Mouse (Mus musculus): ENCODE measurements around the gene Trabd. TPM values are rescaled to one million over a fixed set of nuclear protein-coding genes. Genes with fewer than 3 reads are reported as not detected.
A peak's percentile ranks its signal among the peaks of the same experiment; 100 is the strongest.

The Trabd gene
- polyA plus RNA-seq, 1 experiment from 2014 or later = 39.5 TPM

DNA sequence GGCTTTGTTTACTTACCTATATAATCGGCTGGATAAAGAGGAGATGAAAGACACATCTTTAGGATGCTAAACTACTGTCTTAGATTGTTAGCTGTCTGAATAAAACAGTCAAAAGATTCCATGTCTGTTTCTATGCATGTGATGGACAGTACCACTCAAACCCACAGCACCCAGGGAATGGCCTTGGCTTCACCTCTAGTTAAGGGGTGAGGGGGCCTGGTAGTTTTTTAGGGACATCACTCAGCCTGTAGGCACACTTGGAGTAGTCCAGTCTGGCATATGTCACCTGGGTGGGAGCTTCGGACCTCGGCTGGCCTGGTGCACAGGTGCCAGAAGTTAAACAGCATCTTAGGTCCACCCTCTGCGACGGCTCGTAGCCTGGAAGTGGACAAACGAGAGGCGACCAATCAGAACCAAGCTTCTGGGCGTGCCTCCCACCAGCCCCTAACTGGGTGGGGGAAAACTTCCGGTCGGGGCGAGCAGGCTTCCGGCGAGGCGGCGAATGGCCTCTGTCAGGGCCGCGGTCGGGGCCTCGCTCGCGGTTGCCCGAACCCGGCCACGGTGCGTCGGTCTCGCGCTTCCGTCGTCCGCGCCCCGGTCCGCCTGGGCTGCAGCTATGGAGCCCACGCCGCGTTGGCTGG lies 13.8 kb downstream of the Trabd start, which contains the start of gene Selenoo:
Selenoo (plus strand) TSS at position 478 of the 641 bp plus-strand sequence.
- H3K27me3 ChIP-seq = no peaks in the 10 kb centered on the region
- peak within 1 kb of the TSS; percentile 88 for H3K27ac ChIP-seq
- peak within 1 kb of the TSS; percentile 96 for H3K9ac ChIP-seq
- peak within 1 kb of the TSS; percentile 97 for H3K4me2 ChIP-seq
- H3K4me3 ChIP-seq = peak within 1 kb of the TSS; percentile 71
- peaks cover 29% of the 10 kb centered on the region for H3K4me1 ChIP-seq (replicated peaks)
- H3K36me3 ChIP-seq = peaks cover 56% of the 10 kb centered on the region
- H3K9me3 ChIP-seq = no peaks in the 10 kb centered on the region
- peak; percentile 94 for ATAC-seq (ENCODE audit: low FRiP score)
- WGBS = 2% methylated on average over 36 of the region's 38 CpGs

DNA sequence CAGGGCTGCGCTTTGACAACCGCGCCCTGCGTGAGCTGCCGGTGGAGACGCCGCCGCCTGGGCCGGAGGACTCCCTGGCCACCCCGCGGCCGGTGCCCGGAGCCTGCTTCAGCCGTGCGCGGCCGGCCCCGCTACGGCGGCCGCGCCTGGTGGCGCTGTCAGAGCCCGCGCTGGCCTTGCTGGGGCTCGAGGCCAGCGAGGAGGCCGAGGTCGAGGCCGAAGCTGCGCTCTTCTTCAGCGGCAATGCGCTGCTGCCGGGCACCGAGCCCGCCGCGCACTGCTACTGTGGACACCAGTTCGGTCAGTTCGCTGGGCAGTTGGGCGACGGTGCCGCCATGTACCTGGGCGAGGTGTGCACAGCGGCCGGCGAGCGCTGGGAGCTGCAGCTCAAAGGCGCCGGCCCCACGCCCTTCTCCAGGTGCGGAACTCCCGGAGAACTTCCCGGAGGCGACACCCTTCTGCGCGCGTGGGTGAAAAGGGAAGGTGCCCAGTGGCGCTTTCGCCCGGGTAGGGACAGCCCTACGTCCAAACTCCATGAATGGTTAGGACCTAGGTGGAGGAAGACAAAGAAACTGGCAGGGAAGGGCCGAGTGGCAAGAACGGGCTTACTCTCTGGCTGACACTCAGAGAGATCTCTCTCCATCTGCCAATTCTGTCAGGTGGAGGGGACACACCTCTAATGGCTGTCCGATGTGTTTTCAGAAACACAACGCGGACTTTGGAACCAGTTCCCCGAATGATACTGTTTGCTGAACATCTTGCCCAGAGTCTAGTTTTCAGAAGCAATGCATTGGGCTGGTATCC lies 14.5 kb downstream of the Trabd start:
- Histone ChIP-seq H3K9ac (peak overlapping the region; percentile 96), H3K27ac (peak overlapping the region; percentile 88), H3K4me2 (peak overlapping the region; percentile 97), H3K9me3 (no peaks in the 10 kb centered on the region), H3K4me3 (peak overlapping the region; percentile 71), H3K36me3 (peaks cover 56% of the 10 kb centered on the region), H3K4me1 (replicated peaks) (peaks cover 29% of the 10 kb centered on the region), H3K27me3 (no peaks in the 10 kb centered on the region)
- 4% methylated on average over 68 of the region's 68 CpGs for WGBS
- peak; percentile 68 for ATAC-seq (ENCODE audit: low FRiP score)

DNA sequence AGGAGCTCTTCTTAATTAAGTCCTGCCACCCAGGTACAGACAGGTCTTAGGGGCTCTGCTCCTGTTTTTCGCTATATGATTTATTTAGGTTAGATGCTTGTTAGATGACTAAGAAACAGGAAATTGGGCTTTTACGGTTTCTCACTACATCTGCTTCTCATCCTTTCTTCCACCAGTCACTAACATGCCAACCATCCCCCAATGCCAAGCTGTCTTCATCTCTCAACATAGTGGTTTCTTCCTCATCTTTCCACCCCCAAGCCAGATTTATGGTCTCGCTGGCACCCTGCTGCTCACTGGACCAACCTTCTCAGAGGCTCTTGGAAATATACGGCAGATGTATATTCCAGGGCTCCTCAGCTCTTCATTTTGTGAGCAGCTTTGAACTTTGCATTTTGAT lies 15.7 kb downstream of the Trabd start:
- Histone ChIP-seq H3K4me3 (peak overlapping the region; percentile 71; the same call in 1 of the 2 replicates), H3K36me3 (peaks cover 56% of the 10 kb centered on the region), H3K27me3 (no peaks in the 10 kb centered on the region), H3K4me1 (replicated peaks) (peaks cover 29% of the 10 kb centered on the region), H3K27ac (no peak overlapping the region), H3K9ac (0 out of 2 replicates have a peak overlapping the region, but pooled peaks have one; percentile 96), H3K4me2 (peak overlapping the region; percentile 97), H3K9me3 (no peaks in the 10 kb centered on the region)
- ATAC-seq (ENCODE audit: low FRiP score) = no peak
- WGBS = 87% methylated on average over 4 of the region's 4 CpGs

DNA sequence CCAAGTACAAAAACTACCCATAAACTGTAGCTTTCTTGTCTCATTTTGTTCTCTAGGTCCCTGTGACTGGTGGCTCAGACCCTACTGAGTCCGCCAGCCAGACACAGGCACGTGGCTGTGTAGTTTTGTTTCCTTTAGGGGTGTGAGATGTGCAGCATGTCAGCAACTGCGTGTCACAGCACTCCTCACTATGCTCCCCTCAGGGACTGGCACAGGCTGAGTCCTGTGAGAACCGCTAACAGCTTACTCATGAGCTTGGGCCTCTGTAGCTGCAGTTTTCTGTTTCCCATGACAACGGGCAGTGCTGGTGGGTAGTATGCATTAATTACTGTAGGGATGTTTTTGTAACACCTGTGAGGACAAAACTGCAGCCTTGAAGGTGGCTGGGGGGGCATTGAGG lies 17.3 kb downstream of the Trabd start:
- Histone ChIP-seq H3K4me2 (no peak overlapping the region), H3K4me3 (no peak overlapping the region), H3K9ac (peak overlapping the region; percentile 51; the same call in 1 of the 2 replicates), H3K27me3 (no peaks in the 10 kb centered on the region), H3K9me3 (no peaks in the 10 kb centered on the region), H3K36me3 (peaks cover 56% of the 10 kb centered on the region), H3K4me1 (replicated peaks) (peaks cover 29% of the 10 kb centered on the region), H3K27ac (no peak overlapping the region)
- 79% methylated on average over 5 of the region's 5 CpGs for WGBS
- ATAC-seq (ENCODE audit: low FRiP score) = no peak

DNA sequence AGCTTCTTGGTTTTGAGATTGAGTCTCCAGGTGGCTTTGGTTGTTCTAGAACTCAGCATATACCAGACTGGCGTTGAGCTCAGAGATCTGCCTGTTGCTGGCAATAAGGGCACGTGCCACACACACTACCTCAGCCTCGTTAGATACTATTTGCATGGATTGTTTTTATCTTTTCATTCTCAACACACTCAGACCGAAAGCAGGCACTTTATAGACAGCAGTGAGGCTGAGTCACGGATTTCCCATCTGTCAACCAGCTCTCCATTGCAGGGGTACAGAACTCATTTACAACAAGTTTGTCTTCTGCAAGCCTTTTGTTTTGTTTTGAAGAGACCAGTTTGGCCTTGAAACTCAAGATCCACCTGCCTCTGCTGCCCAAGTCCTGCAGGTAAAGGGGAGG lies 22.5 kb downstream of the Trabd start:
- no peak for ATAC-seq (ENCODE audit: low FRiP score)
- Histone ChIP-seq H3K9me3 (no peaks in the 10 kb centered on the region), H3K4me3 (no peak overlapping the region), H3K36me3 (peaks cover 100% of the 10 kb centered on the region), H3K4me2 (no peak overlapping the region), H3K4me1 (replicated peaks) (no peaks in the 10 kb centered on the region), H3K9ac (no peak overlapping the region), H3K27ac (no peak overlapping the region), H3K27me3 (no peaks in the 10 kb centered on the region)
- 92% methylated on average over 5 of the region's 5 CpGs for WGBS

DNA sequence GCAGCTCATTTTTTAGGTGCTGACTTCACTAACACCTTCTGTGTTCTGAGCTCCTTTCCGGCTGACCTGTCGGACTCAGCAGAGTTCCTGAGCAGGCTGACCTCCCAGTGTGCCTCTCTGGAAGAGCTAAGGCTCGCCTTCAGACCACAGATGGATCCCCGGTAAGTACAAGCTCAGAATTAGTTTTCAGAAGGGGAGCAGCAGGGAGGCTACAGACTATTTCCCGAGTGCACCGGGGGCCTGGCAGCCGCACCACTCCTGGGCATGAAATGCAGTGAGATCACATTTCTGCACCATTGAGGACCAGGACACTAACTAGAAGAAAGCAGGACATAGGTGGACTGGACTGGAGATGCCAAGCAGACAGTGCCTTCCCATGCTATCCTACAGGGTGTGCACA lies 23.7 kb downstream of the Trabd start:
- peaks cover 100% of the 10 kb centered on the region for H3K36me3 ChIP-seq
- no peak overlapping the region for H3K9ac ChIP-seq
- no peak overlapping the region for H3K27ac ChIP-seq
- ATAC-seq (ENCODE audit: low FRiP score) = no peak
- H3K4me2 ChIP-seq = no peak overlapping the region
- no peaks in the 10 kb centered on the region for H3K9me3 ChIP-seq
- H3K4me1 ChIP-seq (replicated peaks) = no peaks in the 10 kb centered on the region
- H3K27me3 ChIP-seq = no peaks in the 10 kb centered on the region
- WGBS = 93% methylated on average over 7 of the region's 7 CpGs
- H3K4me3 ChIP-seq = no peak overlapping the region

DNA sequence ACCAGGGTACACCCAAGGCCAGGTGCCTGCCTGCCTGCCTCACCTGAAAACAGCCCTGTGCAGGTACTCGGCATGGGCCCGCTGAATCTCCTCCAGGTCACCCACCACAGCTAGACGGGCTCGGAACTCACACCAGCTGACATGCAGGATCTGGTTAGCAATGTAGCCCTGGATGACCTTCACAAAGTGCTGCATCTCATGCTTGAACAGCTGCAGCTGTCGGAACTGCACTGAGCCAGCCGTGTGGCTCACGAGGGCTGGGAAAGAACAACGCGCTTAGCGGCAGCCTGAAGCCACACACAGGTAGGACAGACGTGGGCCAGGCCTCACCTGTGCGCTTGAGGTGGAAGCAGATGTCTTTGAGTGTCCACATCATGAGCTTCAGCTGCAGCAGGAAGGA lies 25.9 kb downstream of the Trabd start:
- H3K4me2 ChIP-seq = no peak overlapping the region
- WGBS = 96% methylated on average over 12 of the region's 12 CpGs
- H3K27me3 ChIP-seq = no peaks in the 10 kb centered on the region
- H3K27ac ChIP-seq = no peak overlapping the region
- ATAC-seq (ENCODE audit: low FRiP score) = no peak
- H3K9ac ChIP-seq = no peak overlapping the region
- no peak overlapping the region for H3K4me3 ChIP-seq
- no peaks in the 10 kb centered on the region for H3K9me3 ChIP-seq
- no peaks in the 10 kb centered on the region for H3K4me1 ChIP-seq (replicated peaks)
- H3K36me3 ChIP-seq = peaks cover 100% of the 10 kb centered on the region

DNA sequence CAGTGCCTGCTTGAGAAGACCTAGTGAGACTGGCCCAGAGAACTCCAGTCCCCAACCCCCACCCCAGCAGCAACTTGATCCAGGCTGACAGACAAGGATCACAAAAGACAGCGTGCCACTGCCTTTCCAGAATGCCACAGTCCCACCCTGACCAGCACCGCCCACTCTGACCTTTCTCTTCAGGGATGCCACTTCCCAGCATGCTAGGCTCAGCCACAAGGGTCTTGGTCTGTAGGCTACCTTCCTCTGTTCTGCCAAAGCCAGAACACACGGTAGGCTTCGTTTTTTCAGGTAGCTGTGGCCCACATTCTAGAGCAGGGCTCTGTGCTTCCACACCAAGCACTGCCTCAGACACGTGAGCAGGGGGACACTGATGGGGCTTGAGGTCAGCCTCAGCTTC lies 27.7 kb downstream of the Trabd start:
- WGBS = 56% methylated on average over 5 of the region's 5 CpGs
- Histone ChIP-seq H3K4me3 (no peak overlapping the region), H3K27me3 (no peaks in the 10 kb centered on the region), H3K9me3 (no peaks in the 10 kb centered on the region), H3K9ac (no peak overlapping the region), H3K27ac (no peak overlapping the region), H3K4me2 (no peak overlapping the region), H3K36me3 (peaks cover 100% of the 10 kb centered on the region), H3K4me1 (replicated peaks) (no peaks in the 10 kb centered on the region)
- ATAC-seq (ENCODE audit: low FRiP score) = no peak

DNA sequence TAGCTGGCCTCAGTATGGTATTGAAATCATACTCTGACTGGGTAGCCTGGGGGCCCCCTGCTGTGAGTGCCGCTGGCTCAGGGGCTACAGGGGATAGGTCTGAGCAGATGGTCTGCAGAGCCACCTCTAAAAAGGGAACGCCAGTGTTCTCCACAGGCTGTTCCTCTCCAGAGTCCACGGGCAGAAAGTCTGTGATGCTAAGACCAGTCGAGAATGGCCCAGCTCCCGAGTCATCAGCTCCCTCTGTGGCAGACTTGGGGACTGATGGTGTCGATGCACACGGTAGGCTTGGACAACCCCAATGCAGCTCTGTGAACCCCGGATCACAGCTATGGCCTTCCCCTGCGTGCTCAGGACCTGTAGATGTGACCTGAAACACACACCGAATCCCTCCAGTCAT lies 29.0 kb downstream of the Trabd start:
- Histone ChIP-seq H3K9me3 (no peaks in the 10 kb centered on the region), H3K27me3 (no peaks in the 10 kb centered on the region), H3K36me3 (peaks cover 100% of the 10 kb centered on the region), H3K4me2 (no peak overlapping the region), H3K4me1 (replicated peaks) (no peaks in the 10 kb centered on the region), H3K27ac (no peak overlapping the region), H3K9ac (no peak overlapping the region), H3K4me3 (no peak overlapping the region)
- WGBS = 89% methylated on average over 10 of the region's 10 CpGs
- ATAC-seq (ENCODE audit: low FRiP score) = no peak

DNA sequence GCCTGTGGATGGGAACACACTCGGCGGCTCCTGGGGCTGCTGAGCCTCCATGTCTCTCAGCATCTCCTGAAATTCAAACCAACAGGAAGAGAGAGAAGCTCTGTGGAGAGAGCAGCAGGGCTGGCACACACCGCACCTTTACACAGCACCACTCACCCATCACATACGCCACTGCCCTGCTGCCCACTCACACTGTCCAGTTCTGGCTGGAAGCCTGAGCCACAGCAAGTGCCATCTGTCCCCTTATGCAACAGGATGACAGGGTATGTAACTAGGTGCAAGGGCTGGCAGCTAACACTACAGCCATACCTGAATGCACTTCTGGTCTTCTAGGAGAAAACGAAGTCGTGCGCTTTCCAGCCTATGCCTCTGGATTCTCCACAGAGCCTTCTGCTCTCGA lies 29.5 kb downstream of the Trabd start:
- Histone ChIP-seq H3K4me3 (no peak overlapping the region), H3K9ac (no peak overlapping the region), H3K9me3 (no peaks in the 10 kb centered on the region), H3K27ac (no peak overlapping the region), H3K4me1 (replicated peaks) (no peaks in the 10 kb centered on the region), H3K4me2 (no peak overlapping the region), H3K36me3 (peaks cover 100% of the 10 kb centered on the region), H3K27me3 (no peaks in the 10 kb centered on the region)
- WGBS = 97% methylated on average over 8 of the region's 8 CpGs
- ATAC-seq (ENCODE audit: low FRiP score) = no peak

DNA sequence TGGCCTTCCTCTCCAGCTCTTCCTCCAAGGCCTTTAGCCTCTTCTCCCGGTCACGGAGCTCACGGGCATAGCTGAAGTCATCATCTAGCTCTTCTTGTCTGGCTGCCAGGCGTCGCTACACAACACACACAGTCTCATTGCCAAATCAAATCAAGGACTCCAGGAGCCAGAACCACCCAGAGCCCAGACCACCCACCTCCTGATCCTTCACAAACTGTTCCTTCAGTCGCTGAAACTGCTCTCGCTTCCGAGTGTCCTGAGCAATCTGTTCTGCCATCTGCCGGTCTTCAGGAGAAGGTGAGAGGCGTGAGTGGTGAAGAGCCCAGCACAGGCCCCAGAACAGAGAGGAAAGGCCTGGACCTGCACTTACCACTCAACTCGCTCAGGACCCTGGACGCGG lies 31.1 kb downstream of the Trabd start:
- H3K36me3 ChIP-seq = peaks cover 100% of the 10 kb centered on the region
- WGBS = 92% methylated on average over 13 of the region's 13 CpGs
- H3K27me3 ChIP-seq = no peaks in the 10 kb centered on the region
- no peaks in the 10 kb centered on the region for H3K9me3 ChIP-seq
- no peak overlapping the region for H3K27ac ChIP-seq
- no peak overlapping the region for H3K9ac ChIP-seq
- no peak for ATAC-seq (ENCODE audit: low FRiP score)
- H3K4me3 ChIP-seq = no peak overlapping the region
- no peak overlapping the region for H3K4me2 ChIP-seq
- H3K4me1 ChIP-seq (replicated peaks) = no peaks in the 10 kb centered on the region

DNA sequence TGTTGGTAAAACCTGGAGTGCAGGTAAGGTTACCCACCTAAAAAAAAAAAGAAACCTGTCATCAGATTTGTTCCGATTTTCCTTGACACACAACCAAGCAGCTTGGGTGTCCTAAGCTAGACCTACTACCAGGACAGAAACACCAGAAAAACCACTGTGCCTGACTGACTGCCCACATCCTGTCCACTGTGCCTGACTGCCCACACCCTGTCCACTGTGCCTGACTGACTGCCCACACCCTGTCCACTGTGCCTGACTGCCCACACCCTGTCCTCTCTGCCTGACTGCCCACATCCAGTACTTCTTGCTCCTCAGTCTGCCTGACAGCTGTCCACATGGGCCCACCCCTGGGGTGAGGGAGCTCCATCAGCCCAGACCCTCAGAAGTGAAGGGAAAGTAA lies 32.1 kb downstream of the Trabd start:
- no peak overlapping the region for H3K4me3 ChIP-seq
- no peak overlapping the region for H3K4me2 ChIP-seq
- no peaks in the 10 kb centered on the region for H3K9me3 ChIP-seq
- no peak overlapping the region for H3K27ac ChIP-seq
- 96% methylated on average over 1 of the region's 1 CpGs for WGBS
- H3K9ac ChIP-seq = no peak overlapping the region
- no peak for ATAC-seq (ENCODE audit: low FRiP score)
- no peaks in the 10 kb centered on the region for H3K4me1 ChIP-seq (replicated peaks)
- peaks cover 100% of the 10 kb centered on the region for H3K36me3 ChIP-seq
- H3K27me3 ChIP-seq = no peaks in the 10 kb centered on the region

DNA sequence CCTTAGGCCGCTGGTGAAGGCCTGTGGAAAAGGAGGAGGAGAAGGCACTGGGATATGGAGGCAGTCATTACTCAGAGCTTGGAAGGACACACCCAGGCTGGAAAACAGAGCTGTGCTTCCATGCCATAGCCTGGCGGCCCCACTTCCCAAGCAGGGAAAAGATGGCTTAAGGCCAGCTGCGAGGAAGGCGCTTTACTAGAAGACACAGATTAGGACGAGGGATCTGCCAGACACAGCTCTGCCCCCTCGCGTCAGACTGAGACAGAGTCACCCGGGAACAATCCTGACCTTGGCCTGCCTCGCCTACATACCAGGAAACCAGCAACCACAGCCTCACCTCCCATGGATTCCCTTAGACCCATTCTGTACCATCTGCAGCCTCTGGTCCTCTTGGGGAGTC lies 35.2 kb downstream of the Trabd start:
- H3K27me3 ChIP-seq = no peaks in the 10 kb centered on the region
- no peak overlapping the region for H3K4me3 ChIP-seq
- H3K27ac ChIP-seq = no peak overlapping the region
- 86% methylated on average over 9 of the region's 9 CpGs for WGBS
- no peak overlapping the region for H3K9ac ChIP-seq
- ATAC-seq (ENCODE audit: low FRiP score) = no peak
- no peaks in the 10 kb centered on the region for H3K4me1 ChIP-seq (replicated peaks)
- H3K36me3 ChIP-seq = peaks cover 94% of the 10 kb centered on the region
- no peak overlapping the region for H3K4me2 ChIP-seq
- no peaks in the 10 kb centered on the region for H3K9me3 ChIP-seq

Measured in hindbrain, embryonic 13.5 days (tissue).